Mouse (Mus musculus): ENCODE results near the gene Btbd9.
"Not testable (repeated sequence)": the region's sequence is repeated elsewhere in the genome, so short reads cannot be mapped to it uniquely, and the experiment has no call there.

Btbd9 gene

DNA sequence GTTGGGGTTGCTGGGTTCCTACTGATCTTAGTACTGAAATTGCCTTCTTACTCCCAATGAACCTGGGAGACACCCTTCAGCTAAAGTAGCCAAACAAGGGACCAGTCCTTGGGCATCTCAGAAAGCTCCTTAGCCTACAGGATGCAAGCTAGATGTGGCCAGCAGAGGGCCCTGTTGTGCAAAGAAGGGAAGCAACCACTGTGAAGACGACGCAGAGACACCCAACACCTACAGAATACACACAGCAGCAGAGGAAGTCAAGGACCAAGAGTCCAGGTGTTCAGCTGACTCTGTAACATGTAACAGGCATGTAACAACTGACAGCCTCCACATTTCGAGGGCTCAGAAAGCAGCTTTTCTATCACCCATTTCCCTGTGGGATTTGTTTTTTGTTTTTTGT is 16.8 kb downstream of the Btbd9 start:
- DNase-seq (ENCODE audit: low read depth, low spot score): peak; percentile 64

DNA sequence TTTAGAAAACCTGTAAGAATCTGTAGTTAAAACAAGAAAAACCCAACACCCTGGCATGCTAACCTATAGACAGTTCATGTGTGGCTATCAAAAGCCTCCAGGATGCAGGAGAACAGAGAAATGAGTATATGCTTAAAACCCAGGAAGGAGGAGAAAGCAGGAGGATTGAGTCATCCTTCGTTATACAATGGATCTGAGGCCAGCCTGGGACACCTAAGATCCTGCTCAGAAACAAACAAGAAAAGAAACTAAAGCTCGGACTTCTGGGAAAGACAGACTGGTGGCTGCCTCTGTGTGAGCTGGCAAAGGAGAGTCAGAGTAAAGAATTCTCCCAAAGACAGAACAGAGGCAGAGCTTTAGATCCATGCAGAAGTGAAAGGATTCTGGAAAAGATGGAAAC is 17.7 kb downstream of the Btbd9 start:
- no peak for DNase-seq (ENCODE audit: low read depth, low spot score)

DNA sequence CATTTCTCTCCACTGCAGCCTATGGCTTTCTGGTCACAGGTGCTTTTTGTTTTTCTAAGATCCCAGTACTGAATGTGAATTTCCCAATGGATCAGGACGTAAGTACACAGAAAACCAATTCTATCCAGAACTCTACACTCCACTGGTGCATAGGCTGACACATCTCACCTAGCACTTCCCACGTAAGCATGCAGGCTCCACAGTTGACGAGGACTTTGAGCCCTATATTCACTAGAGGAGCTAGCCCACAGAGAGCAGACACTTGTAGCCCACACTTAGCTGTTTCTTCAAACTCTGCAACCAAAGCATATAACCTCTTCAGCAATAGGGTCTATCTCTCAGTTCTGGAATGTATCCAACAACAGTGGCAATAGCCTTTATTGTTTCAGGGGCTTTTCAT is 19.8 kb downstream of the Btbd9 start:
- DNase-seq (ENCODE audit: low read depth, low spot score): no peak

DNA sequence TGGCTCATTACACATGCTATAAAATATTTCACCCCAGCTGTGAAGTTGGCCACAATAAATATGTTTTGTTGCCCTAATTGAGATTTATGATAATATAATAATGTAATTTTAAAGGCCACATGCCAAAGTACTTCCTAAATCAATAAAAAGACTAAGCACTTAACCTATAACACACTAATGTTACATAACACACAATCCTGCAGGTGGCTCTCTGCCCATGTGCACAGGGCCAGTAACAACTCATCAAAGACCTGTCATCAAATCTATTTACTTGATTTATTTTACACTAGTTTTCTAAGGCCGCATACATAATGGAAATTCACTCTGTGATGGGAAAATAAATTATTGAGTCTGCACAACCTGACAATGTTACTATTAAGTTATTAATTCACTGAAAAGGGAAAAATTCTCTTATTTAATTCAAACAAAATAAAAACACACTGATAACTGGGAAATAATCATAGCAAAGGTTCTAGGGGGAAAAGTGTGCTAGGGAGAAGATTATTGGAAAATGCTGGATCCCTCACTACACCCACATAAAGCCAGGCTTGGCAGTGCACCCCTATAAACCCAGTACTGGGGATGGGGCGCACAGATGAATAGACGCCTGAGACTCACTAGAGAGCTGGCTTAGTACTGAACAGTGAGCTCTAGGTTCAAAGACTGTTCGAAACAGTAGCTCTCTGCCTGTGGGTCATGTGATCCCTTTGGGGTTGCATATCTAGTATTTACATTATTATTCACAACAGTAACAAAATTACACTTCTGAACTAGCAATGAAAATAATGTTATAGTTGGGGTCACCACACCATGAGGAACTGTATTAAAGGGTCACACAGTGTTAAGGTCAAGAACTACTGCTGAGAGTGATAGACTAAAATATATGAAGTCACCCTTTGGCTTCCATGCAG is 23.0 kb downstream of the Btbd9 start:
- no peak for DNase-seq (ENCODE audit: low read depth, low spot score)

DNA sequence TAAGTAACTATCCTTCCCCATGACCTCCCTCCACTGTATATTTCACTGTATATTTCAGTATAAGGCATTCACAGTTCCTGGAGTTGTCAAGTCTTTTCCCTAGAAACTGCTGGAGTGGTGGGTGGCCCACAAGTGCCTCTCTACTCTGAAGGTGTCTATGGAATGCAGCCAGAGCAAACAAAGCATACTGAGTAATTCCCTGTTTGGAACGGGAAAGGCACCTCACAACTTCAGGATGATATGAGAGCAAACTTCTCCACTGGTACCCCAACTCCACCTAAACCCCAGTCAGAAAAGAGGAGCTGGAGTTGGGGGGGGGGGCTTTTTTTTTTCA is 25.5 kb downstream of the Btbd9 start:
- DNase-seq (ENCODE audit: low read depth, low spot score): no peak

DNA sequence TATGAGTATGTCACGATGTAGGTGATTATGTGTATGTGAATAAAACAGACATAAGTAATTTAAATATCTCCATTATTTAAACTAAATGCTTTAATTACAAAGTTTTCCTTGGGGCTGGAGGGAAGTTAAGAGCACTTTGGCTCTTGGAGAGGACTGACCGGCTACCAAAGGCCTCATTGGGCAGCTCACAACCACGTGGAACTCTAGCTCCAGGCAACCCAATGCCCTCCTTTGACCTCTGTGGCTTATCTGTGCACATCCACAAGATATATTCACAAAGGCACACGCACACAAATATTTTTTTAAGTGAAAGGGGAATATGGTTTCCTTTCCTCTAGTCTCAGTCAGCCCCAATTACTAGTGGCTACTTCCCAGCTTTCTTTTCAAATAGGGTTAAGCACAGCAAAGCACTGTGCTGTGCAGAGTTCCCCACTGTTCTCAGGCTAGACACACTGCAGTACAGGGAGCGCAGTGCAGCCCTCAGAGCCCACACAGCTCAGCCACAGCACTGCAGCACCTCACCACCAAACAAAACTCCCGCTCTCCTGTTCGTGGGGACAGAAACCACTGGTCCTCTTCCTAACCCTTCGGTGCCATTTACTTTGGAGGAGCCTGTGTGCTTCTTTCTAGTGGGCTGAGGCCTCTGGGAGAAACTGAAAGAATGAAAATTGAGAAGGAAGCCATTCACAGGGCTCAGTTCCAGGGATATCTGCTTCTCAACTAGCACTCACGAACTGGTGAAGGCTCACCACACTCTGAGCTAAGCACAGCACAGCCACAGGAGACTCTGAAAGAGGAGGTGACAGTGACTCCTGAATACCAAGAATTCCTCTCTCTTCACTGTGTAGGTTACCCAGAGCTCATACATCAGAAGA is 26.2 kb downstream of the Btbd9 start:
- DNase-seq (ENCODE audit: low read depth, low spot score): no peak

DNA sequence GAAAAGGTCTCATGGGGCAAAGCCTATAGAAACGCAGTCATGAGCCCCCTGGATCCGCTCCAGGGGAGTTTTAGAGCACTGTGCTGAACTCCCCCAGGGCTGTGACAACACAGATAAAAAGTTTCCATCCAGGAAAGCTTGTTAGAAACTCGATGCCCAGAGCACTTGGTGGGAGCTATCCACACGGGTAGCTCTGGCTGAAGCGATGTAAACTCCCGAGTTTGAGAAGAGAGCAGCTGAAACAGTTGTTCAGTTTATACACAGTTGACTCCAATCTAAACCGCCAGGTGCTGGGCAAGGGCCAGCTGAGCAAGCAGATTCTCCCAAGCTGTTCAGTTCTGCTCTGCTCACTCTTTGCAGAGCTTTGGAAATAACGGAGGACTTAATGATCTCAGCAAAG is 37.2 kb downstream of the Btbd9 start:
- no peak for DNase-seq (ENCODE audit: low read depth, low spot score)

DNA sequence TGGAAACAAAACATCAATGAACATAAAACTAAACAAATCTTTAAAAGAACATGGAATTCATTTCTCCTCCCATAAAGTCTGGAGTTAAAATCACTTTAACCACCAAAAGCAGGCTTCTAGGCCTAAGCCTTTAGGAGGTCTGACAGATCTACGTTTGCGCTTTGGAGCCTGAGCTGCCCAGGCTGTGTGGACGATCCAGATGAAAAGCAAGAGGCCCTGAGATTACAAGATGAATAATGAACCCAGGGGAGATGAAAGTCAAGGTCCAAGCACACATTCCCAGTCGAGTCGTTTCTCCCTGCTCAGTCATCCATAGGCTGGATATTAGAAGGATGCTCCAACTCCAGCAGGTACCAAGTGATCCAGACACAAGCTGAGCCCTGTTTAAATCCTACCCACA is 39.6 kb downstream of the Btbd9 start:
- DNase-seq (ENCODE audit: low read depth, low spot score): no peak

DNA sequence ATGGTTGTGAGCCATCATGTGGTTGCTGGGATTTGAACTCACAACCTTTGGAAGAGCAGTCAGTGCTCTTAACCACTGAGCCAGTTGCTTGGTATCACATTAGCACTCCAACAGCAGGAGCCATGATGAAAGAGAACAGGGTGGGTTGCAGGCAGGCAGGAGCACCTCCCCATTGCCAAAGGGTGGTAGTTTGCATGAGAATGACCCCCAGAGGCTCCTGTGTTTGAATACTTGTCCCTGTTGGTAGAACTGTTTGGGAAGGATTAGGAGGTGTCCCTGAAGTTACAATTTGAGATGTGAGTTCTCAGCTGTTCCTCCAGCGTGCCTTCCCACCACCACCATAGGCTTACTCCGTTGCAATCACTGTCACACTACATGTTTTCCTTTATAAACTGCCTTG is 43.2 kb downstream of the Btbd9 start:
- no peak for DNase-seq (ENCODE audit: low read depth, low spot score)

DNA sequence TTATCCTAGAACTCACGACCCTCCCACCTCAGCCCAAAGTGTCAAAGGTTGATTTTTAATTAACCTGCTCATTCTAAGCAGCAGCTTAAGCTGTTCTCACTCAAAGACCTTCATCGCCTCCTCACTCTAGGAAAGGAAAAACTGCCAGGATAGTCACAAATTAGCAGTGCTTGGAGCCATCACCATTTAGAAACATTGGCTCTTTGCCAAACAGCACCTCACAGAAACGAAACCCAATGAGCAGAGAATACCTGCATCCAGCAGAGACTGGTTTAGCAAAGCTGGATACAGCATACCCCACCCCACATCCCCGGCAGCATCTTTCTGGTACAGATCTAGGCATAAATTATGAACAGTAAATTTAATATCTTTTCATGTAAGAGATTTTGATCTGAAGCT is 45.7 kb downstream of the Btbd9 start:
- DNase-seq (ENCODE audit: low read depth, low spot score): no peak

DNA sequence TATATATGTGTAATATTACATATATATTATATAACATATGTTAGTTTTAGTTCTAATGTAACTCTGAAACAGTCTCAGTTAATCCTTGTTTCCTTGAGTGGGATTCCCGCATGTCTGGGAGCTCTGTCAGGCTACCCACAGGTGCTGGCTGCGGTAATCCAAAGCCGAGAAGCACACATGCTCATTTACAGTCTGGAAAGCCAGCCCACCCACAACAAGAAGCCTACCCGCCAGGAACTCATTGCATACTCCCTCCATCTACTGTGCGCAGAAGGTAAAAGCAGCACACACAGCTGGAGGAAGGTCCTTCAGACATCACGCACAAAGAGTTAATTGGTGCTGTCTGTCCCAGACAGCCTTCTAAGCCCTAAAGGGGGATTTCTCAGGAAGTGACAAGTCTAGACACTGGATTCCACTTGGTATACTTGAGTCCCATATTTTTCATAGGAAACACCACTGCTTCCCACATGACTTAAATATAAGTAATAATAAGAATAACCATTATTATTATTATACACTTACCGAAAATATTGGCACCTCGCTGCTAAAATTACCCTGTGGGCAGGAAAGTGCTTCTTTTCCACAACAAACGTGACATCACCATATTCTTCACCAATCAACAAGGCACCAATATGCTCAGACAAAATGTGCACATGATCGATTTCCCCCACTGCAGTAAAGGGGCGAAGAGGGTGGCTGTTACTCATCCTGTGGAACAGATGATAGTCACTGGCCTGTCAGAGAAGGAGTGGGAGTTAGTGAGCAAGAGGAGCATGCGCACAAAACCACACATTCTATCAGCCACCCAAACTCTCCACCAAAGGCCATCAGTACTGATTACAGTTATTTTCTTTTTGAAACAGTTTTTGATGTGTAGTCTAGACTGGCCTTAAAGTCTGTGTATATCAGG is 46.4 kb downstream of the Btbd9 start:
- DNase-seq (ENCODE audit: low read depth, low spot score): no peak

DNA sequence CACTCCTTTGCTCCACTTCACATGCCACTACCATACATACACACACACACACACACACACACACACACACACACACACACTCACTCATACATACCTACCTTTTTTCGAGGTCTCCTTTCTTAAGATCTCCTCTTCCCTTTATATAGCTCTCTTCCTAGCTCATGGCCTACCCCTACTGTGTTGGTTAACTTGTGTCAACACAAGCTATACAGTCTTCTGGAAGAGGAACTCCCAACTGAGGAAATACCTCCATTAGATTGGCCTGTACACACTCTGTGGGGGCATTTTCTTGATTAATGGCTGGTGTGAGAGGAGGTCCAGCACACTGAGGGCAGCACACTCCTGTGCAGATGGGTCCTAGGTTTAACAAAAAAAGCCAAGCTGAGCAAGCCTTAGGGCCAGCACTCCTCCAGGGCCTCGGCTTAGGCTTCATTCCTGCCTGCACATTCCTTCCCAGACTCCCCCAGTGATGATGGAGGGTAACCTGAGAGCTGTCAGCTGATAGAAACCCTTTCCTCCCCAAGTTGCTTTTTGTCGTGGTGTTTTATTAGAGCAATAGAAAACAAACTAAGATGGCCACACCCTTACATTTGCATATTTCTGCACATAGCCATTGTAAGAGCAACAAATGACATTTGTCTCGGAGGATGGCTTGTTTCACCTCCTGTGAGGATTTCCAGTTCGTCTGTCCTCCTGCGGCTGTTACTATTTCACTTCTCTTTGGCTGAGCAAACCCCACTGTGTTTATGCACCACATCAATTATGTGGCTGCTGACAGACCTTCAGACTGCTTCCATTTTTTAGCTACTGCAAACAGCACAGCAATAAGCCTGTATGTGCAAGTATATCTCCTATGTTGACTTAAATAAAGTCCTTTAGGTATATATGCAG is 50.6 kb downstream of the Btbd9 start:
- DNase-seq (ENCODE audit: low read depth, low spot score): peak; percentile 58

DNA sequence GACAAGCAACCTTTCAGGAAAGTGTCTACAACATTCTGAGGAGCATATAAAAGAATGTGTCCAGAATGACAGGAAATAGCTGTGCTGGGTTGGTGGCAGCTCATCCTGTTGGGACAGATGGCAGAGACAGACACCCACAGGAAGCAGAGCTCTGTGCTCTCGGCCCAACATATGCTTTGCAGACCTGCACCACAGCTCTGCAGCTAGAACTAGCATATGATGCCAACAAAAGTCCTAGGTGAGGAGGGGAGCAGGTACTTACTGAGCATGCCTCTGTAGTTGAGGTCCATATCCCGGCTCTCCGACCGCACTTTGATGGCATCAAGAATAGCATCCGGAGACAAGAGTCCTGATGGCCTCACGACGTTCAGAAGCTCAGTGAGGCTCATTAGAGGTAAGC is 51.8 kb downstream of the Btbd9 start:
- DNase-seq (ENCODE audit: low read depth, low spot score): no peak

DNA sequence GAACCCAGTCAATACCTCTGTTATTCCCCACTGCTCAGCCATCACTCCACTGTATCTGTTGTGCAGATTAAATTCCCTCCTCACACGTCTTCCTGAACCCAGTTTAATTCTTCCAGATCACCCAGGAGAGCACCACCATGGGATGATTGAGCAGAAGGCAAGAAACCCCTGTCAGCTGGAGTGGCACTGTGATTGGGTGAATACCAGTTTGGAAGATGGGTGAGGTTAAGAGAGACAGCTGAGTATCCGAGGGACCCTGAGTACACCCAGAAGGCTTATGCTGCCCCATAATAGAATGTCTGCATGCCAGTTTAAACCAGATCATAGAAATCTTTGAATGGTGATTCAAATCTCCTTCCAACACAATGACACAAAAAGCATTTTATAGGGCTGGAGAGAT is 52.5 kb downstream of the Btbd9 start:
- DNase-seq (ENCODE audit: low read depth, low spot score): no peak

DNA sequence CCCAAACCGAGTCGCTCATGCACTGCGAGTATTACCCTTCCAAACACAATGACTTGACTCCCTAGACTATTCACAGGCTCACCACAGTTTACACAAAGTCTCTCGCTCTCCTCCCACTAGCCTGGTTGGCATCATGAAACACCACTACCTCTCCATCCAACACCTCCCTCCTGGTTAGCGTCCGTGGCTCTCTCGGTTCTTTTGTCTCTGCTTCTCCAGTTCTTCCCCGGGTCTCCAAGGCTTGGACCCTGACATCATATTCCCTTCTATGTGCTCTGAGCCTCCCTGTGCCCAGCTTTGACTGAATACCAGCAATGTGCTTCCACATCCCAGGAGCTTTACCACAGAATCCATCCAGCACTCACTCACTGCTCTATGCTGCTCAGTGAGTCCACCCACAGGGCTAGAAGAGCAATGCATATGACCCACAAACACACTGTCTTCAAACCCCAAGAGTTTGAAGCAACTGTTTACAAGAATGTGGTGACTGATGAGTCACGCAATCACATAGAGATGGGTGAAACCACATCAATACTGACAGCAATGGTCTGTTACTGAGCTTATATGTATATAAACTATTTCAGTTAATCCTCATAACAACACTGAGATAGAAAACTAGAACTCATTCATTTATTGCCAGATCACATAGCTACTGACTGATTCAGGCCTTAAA is 53.7 kb downstream of the Btbd9 start:
- no peak for DNase-seq (ENCODE audit: low read depth, low spot score)

DNA sequence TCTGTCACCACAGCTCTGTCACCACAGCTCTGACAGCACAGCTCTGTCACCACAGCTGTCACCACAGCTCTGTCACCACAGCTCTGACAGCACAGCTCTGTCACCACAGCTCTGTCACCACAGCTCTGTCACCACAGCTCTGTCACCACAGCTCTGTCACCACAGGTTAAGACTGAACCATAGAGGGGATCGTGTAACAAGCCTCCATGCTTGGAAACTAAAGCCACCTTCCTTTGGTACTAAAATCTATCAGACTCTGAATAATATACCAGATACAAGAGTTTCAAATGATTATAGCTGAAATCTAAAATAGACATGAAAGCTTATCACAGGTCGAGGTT is 57.1 kb downstream of the Btbd9 start:
- not testable (repeated sequence) for DNase-seq (ENCODE audit: low read depth, low spot score)

DNA sequence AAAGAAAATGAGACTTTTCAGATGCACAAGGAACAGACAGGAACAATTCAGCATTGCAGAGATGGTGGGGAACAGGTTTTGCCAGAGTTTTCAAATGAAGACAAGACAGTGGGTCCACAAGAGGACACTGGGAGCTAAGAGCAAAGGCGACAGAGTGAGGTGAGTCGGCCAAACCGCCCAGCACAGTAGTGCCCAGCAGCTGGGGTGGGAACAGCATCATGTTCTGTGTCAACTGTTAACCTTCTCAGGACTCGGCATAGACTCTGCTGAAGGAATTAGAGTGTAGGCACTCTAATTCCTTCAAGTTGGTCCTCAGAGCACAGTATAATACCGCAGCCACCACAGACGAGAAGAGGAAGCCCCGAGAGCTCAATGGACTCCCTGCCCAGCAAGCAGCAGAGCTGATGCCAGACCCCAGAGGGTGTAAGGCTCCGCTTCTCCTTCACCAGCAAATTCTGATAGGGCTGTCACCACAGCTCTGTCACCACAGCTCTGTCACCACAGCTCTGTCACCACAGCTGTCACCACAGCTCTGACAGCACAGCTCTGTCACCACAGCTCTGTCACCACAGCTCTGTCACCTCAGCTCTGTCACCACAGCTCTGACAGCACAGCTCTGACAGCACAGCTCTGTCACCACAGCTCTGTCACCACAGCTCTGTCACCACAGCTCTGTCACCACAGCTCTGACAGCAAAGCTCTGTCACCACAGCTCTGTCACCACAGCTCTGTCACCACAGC is 57.7 kb downstream of the Btbd9 start:
- DNase-seq (ENCODE audit: low read depth, low spot score): no peak

DNA sequence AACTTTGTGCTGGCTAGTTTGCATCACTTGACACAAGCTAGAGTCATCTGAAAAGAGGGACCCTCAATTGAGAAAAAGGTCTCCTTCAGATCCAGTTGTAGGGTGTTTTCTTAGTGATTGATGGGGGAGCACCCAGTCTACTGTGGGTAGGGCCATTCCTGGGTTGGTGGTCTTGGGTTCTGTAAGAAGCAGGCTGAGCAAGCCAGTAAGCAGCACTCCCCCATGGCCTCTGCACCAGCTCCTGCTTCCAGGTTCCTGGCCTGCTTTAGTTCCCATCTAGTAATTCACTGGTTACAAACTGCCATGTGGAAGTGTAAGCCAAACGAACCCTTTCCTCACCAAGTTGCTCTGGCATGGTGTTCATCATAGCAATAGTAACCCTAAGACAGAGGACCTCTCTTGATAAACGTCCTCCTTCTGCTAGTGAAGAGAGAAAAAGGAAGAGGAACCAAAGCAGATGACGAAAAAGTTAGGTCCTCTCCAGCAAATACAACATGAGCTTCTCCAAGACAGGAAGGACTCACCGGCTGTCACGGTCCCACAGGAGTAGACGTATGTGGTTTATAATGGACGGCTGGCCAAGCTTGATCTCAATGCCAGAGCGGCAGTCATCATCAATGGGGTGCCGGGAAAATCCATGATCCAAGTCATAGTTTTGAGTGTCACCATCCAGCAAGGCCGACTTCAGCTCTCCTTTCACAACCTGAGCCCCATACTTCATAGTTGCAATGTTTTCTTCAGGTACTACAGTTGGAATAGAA is 59.5 kb downstream of the Btbd9 start:
- DNase-seq (ENCODE audit: low read depth, low spot score): no peak

DNA sequence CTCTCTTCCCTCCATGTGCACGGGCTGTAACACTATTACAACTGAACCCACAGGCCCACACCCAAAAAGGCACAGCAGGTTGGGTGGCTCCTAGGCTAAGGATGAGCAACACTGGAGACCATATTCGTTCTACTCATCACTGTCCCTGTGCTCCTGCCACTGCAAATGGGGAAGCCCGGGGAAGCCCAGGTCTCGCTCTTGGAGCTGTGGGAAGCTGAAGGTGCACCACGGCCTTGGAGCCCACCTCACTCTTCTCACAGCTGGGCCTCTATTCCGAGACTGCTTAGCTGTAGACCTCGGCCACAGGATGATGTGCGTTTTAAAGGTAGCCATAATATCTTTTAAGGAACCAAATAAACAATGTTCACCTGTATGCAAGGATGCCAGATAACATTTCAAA is 60.9 kb downstream of the Btbd9 start:
- DNase-seq (ENCODE audit: low read depth, low spot score): no peak

Data from mesoderm, embryonic 11.5 days (tissue).